Mouse (Mus musculus) testis, adult 2 months (tissue): ENCODE data around the gene Hormad1.

Source experiments
- CTCF ChIP-seq: fragments of 200-500 bp; IDR thresholded peaks from 2 replicates; pipeline ENCODE4 v1.5.1; 2012; ENCODE audit warnings: low read depth, mild to moderate bottlenecking, inconsistent platforms, low read length, moderate library complexity; ENCODE audit not compliant: control insufficient read depth, insufficient read depth, insufficient replicate concordance
- POLR2A ChIP-seq: fragments of 200-500 bp; IDR thresholded peaks from 2 replicates; pipeline ENCODE4 v1.6.1; 2012; ENCODE audit warnings: low read depth, mild to moderate bottlenecking, inconsistent platforms, low read length, moderate library complexity; ENCODE audit not compliant: control insufficient read depth

GRCm38 (mm10) chr3:95542981-95543380 is 16.5 kb upstream of the Hormad1 start:
- TF ChIP-seq CTCF (no peak), POLR2A (no peak)
